Mouse (Mus musculus) CH12.LX (cell line): ENCODE measurements at regions not wholly inside any gene's neighbourhood (a gene's known extent, or its start where the extent isn't known, plus 50 kb on each side); places are given as distances from the start of the nearest gene placed in this dataset.

ENCODE experiments used
- DNase-seq: peaks from one replicate; pipeline ENCODE4 v3.0.0-alpha.2; 2013; ENCODE audit errors: extremely low read depth
- H3K27ac ChIP-seq: 2 replicates; pipeline ENCODE4 v1.5.1; 2012; ENCODE audit warnings: low read depth, mild to moderate bottlenecking, control low read depth, moderate library complexity; ENCODE audit not compliant: insufficient read depth
- H3K27me3 ChIP-seq: replicated peaks from 2 replicates; pipeline ENCODE3; 2012; ENCODE audit warnings: inconsistent platforms
- H3K36me3 ChIP-seq, 2 experiments: replicated peaks in 1 of 2; 2 replicates each; pipeline versions ENCODE3 to v1.6.1; 2012; ENCODE audit warnings: inconsistent platforms in 1 of 2, low read length in 1 of 2, mild to moderate bottlenecking in 1 of 2, mixed read lengths in 1 of 2, moderate library complexity in 1 of 2; ENCODE audit not compliant: control insufficient read depth in 1 of 2, insufficient read depth in 1 of 2
- H3K4me1 ChIP-seq, 2 experiments: 2 replicates each; pipeline ENCODE4 v1.6.1; 2012; ENCODE audit warnings: inconsistent platforms in 1 of 2, moderate library complexity in 1 of 2; ENCODE audit not compliant: insufficient read depth in 2 of 2, control insufficient read depth in 1 of 2
- H3K4me2 ChIP-seq: 2 replicates; pipeline ENCODE4 v1.6.1; 2012; ENCODE audit warnings: low read depth, mild to moderate bottlenecking, control low read depth; ENCODE audit not compliant: poor library complexity, insufficient read depth, severe bottlenecking
- H3K4me3 ChIP-seq, 3 experiments: fragments of 150-350 bp in 1 of 3; sonication (generic) in 1 of 3; replicated peaks in 1 of 3; 2 replicates each; pipeline versions ENCODE3 to v1.5.1; 2011 to 2012; ENCODE audit warnings: low read depth in 2 of 3, low read length in 2 of 3, mild to moderate bottlenecking in 2 of 3, moderate library complexity in 2 of 3, control low read depth in 1 of 3, improper control_type of control experiment in 1 of 3, inconsistent platforms in 1 of 3, mixed read lengths in 1 of 3; ENCODE audit not compliant: poor library complexity in 1 of 3
- H3K79me2 ChIP-seq: replicated peaks from 2 replicates; pipeline ENCODE4 v1.6.1; 2012; ENCODE audit warnings: mild to moderate bottlenecking, moderate library complexity; ENCODE audit not compliant: control insufficient read depth, poor library complexity, insufficient read depth, severe bottlenecking; ENCODE audit errors: extremely low read depth
- H3K9ac ChIP-seq: 2 replicates; pipeline ENCODE4 v1.6.1; 2012; ENCODE audit warnings: low read depth, mild to moderate bottlenecking, control low read depth, moderate library complexity; ENCODE audit not compliant: insufficient read depth
- H3K9me3 ChIP-seq: replicated peaks from 2 replicates; pipeline ENCODE3; 2012; ENCODE audit warnings: low read length, inconsistent platforms, mixed read lengths
- CHD2 ChIP-seq: IDR thresholded peaks from 2 replicates; pipeline ENCODE4 v1.6.1; 2011; ENCODE audit warnings: low read length, improper control_type of control experiment
- ELF1 ChIP-seq: IDR thresholded peaks from 2 replicates; pipeline ENCODE4 v1.6.1; 2014; ENCODE audit warnings: low read depth, mild to moderate bottlenecking, inconsistent platforms, low read length, improper control_type of control experiment
- HCFC1 ChIP-seq: IDR thresholded peaks from 2 replicates; pipeline ENCODE4 v1.6.1; 2012; ENCODE audit warnings: low read depth, mild to moderate bottlenecking, inconsistent platforms, low read length, improper control_type of control experiment
- IRF4 ChIP-seq: IDR thresholded peaks from 2 replicates; pipeline ENCODE4 v1.6.1; 2014; ENCODE audit warnings: low read depth, mild to moderate bottlenecking, inconsistent platforms, low read length, improper control_type of control experiment
- JUN ChIP-seq: IDR thresholded peaks from 2 replicates; pipeline ENCODE4 v1.6.1; 2011; ENCODE audit warnings: low read depth, mild to moderate bottlenecking, low read length, improper control_type of control experiment, moderate library complexity; ENCODE audit not compliant: insufficient read depth
- JUND ChIP-seq: conservative IDR thresholded peaks from 2 replicates; pipeline ENCODE4 v1.6.1; 2011; ENCODE audit warnings: low read depth, low read length, improper control_type of control experiment
- KAT2A ChIP-seq: IDR thresholded peaks from 2 replicates; pipeline ENCODE4 v1.6.1; 2012; ENCODE audit warnings: low read length, improper control_type of control experiment, inconsistent platforms; ENCODE audit not compliant: insufficient replicate concordance
- MAX ChIP-seq: IDR thresholded peaks from 2 replicates; pipeline ENCODE4 v1.6.1; 2011; ENCODE audit warnings: low read length, improper control_type of control experiment
- MEF2A ChIP-seq: IDR thresholded peaks from 2 replicates; pipeline ENCODE4 v1.6.1; 2014; ENCODE audit warnings: low read depth, mild to moderate bottlenecking, inconsistent platforms, low read length, improper control_type of control experiment, borderline replicate concordance
- MXI1 ChIP-seq: IDR thresholded peaks from 2 replicates; pipeline ENCODE4 v1.6.1; 2011; ENCODE audit warnings: mild to moderate bottlenecking, low read depth, low read length, improper control_type of control experiment
- MYC ChIP-seq: IDR thresholded peaks from 2 replicates; pipeline ENCODE4 v1.6.1; 2011; ENCODE audit warnings: low read depth, mild to moderate bottlenecking, improper control_type of control experiment, low read length
- NELFE ChIP-seq: IDR thresholded peaks from 2 replicates; pipeline ENCODE4 v1.6.1; 2011; ENCODE audit warnings: low read depth, low read length, improper control_type of control experiment
- NRF1 ChIP-seq: IDR thresholded peaks from 2 replicates; pipeline ENCODE4 v1.6.1; 2014; ENCODE audit warnings: low read depth, mild to moderate bottlenecking, inconsistent platforms, low read length, improper control_type of control experiment, moderate library complexity
- POLR2A ChIP-seq: IDR thresholded peaks from 2 replicates; pipeline ENCODE4 v1.6.1; 2011; ENCODE audit warnings: low read depth, mild to moderate bottlenecking, improper control_type of control experiment, low read length
- POLR2AphosphoS2 ChIP-seq: IDR thresholded peaks from 2 replicates; pipeline ENCODE4 v1.6.1; 2011; ENCODE audit warnings: low read depth, low read length, improper control_type of control experiment
- RAD21 ChIP-seq: IDR thresholded peaks from 2 replicates; pipeline ENCODE4 v1.6.1; 2011; ENCODE audit warnings: low read depth, mild to moderate bottlenecking, low read length, improper control_type of control experiment, moderate library complexity
- RCOR1 ChIP-seq: conservative IDR thresholded peaks from 2 replicates; pipeline ENCODE4 v1.6.1; 2012; ENCODE audit warnings: low read depth, mild to moderate bottlenecking, inconsistent platforms, low read length, improper control_type of control experiment
- TBP ChIP-seq: conservative IDR thresholded peaks from 2 replicates; pipeline ENCODE4 v1.6.1; 2011; ENCODE audit warnings: low read depth, low read length, improper control_type of control experiment
- USF2 ChIP-seq: conservative IDR thresholded peaks from 2 replicates; pipeline ENCODE4 v1.6.1; 2011; ENCODE audit warnings: low read depth, low read length, improper control_type of control experiment
- ZNF384 ChIP-seq: IDR thresholded peaks from 2 replicates; pipeline ENCODE4 v1.6.1; 2012; ENCODE audit warnings: low read depth, low read length, improper control_type of control experiment, inconsistent platforms
- dilution Hi-C: fragments of 300-500 bp; cut with MboI; formaldehyde crosslinking; loops from 2 replicates; pipeline ENCODE4 v1.14.3; 2020; ENCODE audit warnings: low sequenced_read_pairs; ENCODE audit not compliant: extremely low pct_unique_long_range_greater_than_20kb, extremely low pct_ligation_motif_present
- in situ Hi-C: fragments of 300-500 bp; cut with MboI; formaldehyde crosslinking; loops from 3 replicates; pipeline ENCODE4 v1.14.3; 2019; ENCODE audit warnings: low sequenced_read_pairs, low pct_ligation_motif_present, low pct_unique_long_range_greater_than_20kb, mixed read lengths

DNA sequence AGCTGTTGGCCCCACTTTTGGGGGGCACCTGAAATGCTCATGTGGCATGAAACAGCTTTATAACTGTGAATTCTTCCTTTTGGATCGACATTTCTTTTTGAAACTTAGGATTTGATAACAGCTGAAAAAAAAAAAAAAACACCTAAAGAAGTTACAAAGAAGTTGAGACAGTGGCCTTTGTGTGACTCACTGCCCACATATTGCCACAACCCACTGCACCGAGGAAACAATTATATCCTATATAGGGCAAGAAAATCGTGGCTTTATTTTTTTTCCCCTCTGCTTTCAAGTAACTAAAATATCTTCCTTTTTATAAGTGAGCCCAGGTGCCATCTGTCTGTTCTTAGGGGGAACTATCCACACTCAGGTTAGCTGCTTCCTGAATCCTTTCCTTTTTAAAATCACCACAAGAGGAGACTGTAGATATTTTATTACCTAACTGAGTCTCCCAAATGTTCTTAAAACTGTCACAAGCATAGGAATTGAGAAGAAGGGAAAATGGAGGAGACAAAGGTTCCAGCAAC, 104.8 kb upstream of the Adra1d start:
- in situ Hi-C loops (no loop called here), dilution Hi-C loops (no loop called here)
- H3K9ac ChIP-seq = no peak overlapping the region
- peaks cover 63% of the 10 kb centered on the region for H3K27me3 ChIP-seq
- H3K36me3 ChIP-seq = no peaks in the 10 kb centered on the region
- no peak overlapping the region for H3K27ac ChIP-seq
- H3K4me2 ChIP-seq = no peak overlapping the region
- H3K4me3 ChIP-seq = no peak overlapping the region
- H3K4me1 ChIP-seq = no peaks in the 10 kb centered on the region
- DNase-seq = no peak
- H3K79me2 ChIP-seq = no peaks in the 10 kb centered on the region
- peaks cover 5% of the 10 kb centered on the region for H3K9me3 ChIP-seq
- TF ChIP-seq IRF4 (no peak), JUND (no peak), RAD21 (no peak), TBP (no peak), MAX (no peak), HCFC1 (no peak), ZNF384 (no peak), RCOR1 (no peak), MXI1 (no peak), JUN (no peak), NELFE (no peak), POLR2A (no peak), ELF1 (no peak), KAT2A (no peak), USF2 (no peak)

DNA sequence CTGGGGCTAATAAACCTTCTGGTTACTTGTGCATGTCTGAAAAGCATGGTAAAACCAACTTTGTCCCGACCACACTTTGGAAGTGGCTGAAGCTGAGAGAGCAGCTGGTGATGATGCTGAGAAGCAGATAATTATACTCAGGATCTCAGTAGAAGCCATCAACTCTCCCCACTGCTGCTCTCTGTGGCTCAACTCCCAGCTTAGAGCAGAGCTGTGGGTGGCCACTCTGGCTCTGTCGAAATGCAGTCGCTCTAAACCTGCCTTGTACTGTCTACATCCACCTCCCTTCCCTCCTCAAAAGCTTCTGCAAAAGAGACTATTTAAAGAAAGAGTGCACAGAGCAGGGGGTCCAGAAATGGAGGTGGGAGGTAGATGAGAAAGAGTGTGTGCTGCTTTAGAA, 102.5 kb upstream of the Adra1d start:
- Histone ChIP-seq H3K9me3 (peaks cover 7% of the 10 kb centered on the region), H3K27me3 (peaks cover 73% of the 10 kb centered on the region), H3K4me2 (no peak overlapping the region), H3K9ac (no peak overlapping the region), H3K36me3 (no peaks in the 10 kb centered on the region), H3K4me3 (no peak overlapping the region), H3K79me2 (no peaks in the 10 kb centered on the region), H3K27ac (no peak overlapping the region), H3K4me1 (no peaks in the 10 kb centered on the region)
- TF ChIP-seq MEF2A (no peak), ZNF384 (no peak), MYC (no peak), POLR2A (no peak), JUND (no peak), CHD2 (no peak), NRF1 (no peak), RAD21 (no peak), POLR2AphosphoS2 (no peak), MXI1 (no peak)
- dilution Hi-C loops (no loop called here), in situ Hi-C loops (no loop called here)
- DNase-seq = no peak
